Mouse (Mus musculus) hindbrain, embryonic 14.5 days (tissue): ENCODE measurements around the gene 4930432M17Rik. TPM values are rescaled to one million over a fixed set of nuclear protein-coding genes. Genes with fewer than 3 reads are reported as not detected.

ENCODE experiments used
- ATAC-seq: fragments of 200-750 bp; cut with Nextera tagmentation; 2 replicates; pipeline ENCODE4 v1.8.0; 2017; ENCODE audit warnings: moderate number of reproducible peaks, mild to moderate bottlenecking, moderate TSS enrichment, moderate library complexity; ENCODE audit not compliant: low FRiP score
- DNase-seq: peaks from one replicate; pipeline ENCODE4 v3.0.0-alpha.2; 2015; ENCODE audit warnings: low spot score
- H3K27ac ChIP-seq: fragments of 300-500 bp; sonication (generic); 2 replicates; pipeline ENCODE4 v1.5.1; 2014; ENCODE audit warnings: mild to moderate bottlenecking, moderate library complexity
- H3K27me3 ChIP-seq: fragments of 300-500 bp; sonication (generic); 2 replicates; pipeline ENCODE4 v1.6.1; 2014; ENCODE audit warnings: mild to moderate bottlenecking, low read length, mixed read lengths; ENCODE audit not compliant: control insufficient read depth, insufficient read depth
- H3K36me3 ChIP-seq: fragments of 300-500 bp; sonication (generic); replicated peaks from 2 replicates; pipeline ENCODE4 v1.6.1; 2014; ENCODE audit not compliant: control insufficient read depth, insufficient read depth
- H3K4me1 ChIP-seq: fragments of 300-500 bp; sonication (generic); replicated peaks from 2 replicates; pipeline ENCODE4 v1.6.1; 2014; ENCODE audit warnings: antibody characterized with exemption, low read length, mixed read lengths; ENCODE audit not compliant: control insufficient read depth, insufficient read depth
- H3K4me2 ChIP-seq: fragments of 300-500 bp; sonication (generic); replicated peaks from 2 replicates; pipeline ENCODE4 v1.6.1; 2014; ENCODE audit warnings: mild to moderate bottlenecking, moderate library complexity
- H3K4me3 ChIP-seq: fragments of 300-500 bp; sonication (generic); replicated peaks from 2 replicates; pipeline ENCODE4 v1.5.1; 2014; ENCODE audit warnings: mild to moderate bottlenecking, low read length
- H3K9ac ChIP-seq: fragments of 300-500 bp; sonication (generic); 2 replicates; pipeline ENCODE4 v1.6.1; 2014
- H3K9me3 ChIP-seq: fragments of 300-500 bp; sonication (generic); 2 replicates; pipeline ENCODE4 v1.6.1; 2016; ENCODE audit warnings: low read length; ENCODE audit not compliant: control insufficient read depth
- WGBS: fragments of 180-500 bp; shearing (Covaris S2); extraction: QIAGEN DNeasy Blood & Tissue Kit; methylation state at CpG from one replicate; pipeline ENCODE4 v1.1.7; 2014; 5-methylcytosine and 5-hydroxymethylcytosine counted together
- polyA plus RNA-seq: library from polyadenylated mRNA; unstranded; fragments of >200 nt; fragmentation: Nextera tagmentation; extraction: Ambion mirVana; gene quantifications from 2 replicates; pipeline ENCODE4 v1.2.1, GENCODE M21; 2014

4930432M17Rik gene
- polyA plus RNA-seq, 1 experiment from 2014 or later = not detected

- Histone ChIP-seq H3K4me2 (no peak overlapping the region), H3K4me3 (no peak overlapping the region), H3K27ac (no peak overlapping the region), H3K27me3 (no peaks in the 10 kb centered on the region), H3K36me3 (no peaks in the 10 kb centered on the region), H3K9me3 (no peaks in the 10 kb centered on the region), H3K9ac (no peak overlapping the region), H3K4me1 (no peaks in the 10 kb centered on the region)
- 70% methylated on average over 17 of the region's 17 CpGs for WGBS
- no peak for DNase-seq
- ATAC-seq = no peak
These were observed 42.7 kb downstream of the 4930432M17Rik start for GRCm38 (mm10) chr3:121713151-121713701.

GRCm38 (mm10) chr3:121713816-121714215 is 43.3 kb downstream of the 4930432M17Rik start:
- H3K27ac ChIP-seq = no peak overlapping the region
- no peaks in the 10 kb centered on the region for H3K4me1 ChIP-seq
- DNase-seq (no peak), ATAC-seq (no peak)
- no peak overlapping the region for H3K4me3 ChIP-seq
- H3K36me3 ChIP-seq = no peaks in the 10 kb centered on the region
- H3K4me2 ChIP-seq = no peak overlapping the region
- no peaks in the 10 kb centered on the region for H3K27me3 ChIP-seq
- no peak overlapping the region for H3K9ac ChIP-seq
- no peaks in the 10 kb centered on the region for H3K9me3 ChIP-seq
- 72% methylated on average over 8 of the region's 8 CpGs for WGBS

GRCm38 (mm10) chr3:121714461-121714860 is 43.9 kb downstream of the 4930432M17Rik start:
- DNase-seq (no peak), ATAC-seq (no peak)
- Histone ChIP-seq H3K4me2 (no peak overlapping the region), H3K4me1 (no peaks in the 10 kb centered on the region), H3K36me3 (no peaks in the 10 kb centered on the region), H3K27me3 (no peaks in the 10 kb centered on the region), H3K9ac (no peak overlapping the region), H3K4me3 (no peak overlapping the region), H3K27ac (no peak overlapping the region), H3K9me3 (no peaks in the 10 kb centered on the region)
- 93% methylated on average over 2 of the region's 2 CpGs for WGBS

GRCm38 (mm10) chr3:121715336-121715735 is 44.8 kb downstream of the 4930432M17Rik start:
- Histone ChIP-seq H3K4me1 (no peaks in the 10 kb centered on the region), H3K4me3 (no peak overlapping the region), H3K4me2 (no peak overlapping the region), H3K27me3 (no peaks in the 10 kb centered on the region), H3K27ac (no peak overlapping the region), H3K9ac (no peak overlapping the region), H3K9me3 (no peaks in the 10 kb centered on the region), H3K36me3 (no peaks in the 10 kb centered on the region)
- no peak for DNase-seq
- ATAC-seq = no peak

GRCm38 (mm10) chr3:121715741-121716459 is 45.3 kb downstream of the 4930432M17Rik start:
- Histone ChIP-seq H3K9ac (no peak overlapping the region), H3K27ac (no peak overlapping the region), H3K4me1 (no peaks in the 10 kb centered on the region), H3K27me3 (no peaks in the 10 kb centered on the region), H3K9me3 (no peaks in the 10 kb centered on the region), H3K4me3 (no peak overlapping the region), H3K4me2 (no peak overlapping the region), H3K36me3 (no peaks in the 10 kb centered on the region)
- ATAC-seq = no peak
- no peak for DNase-seq
- WGBS = 85% methylated on average over 6 of the region's 6 CpGs

- Histone ChIP-seq H3K4me2 (no peak overlapping the region), H3K27ac (no peak overlapping the region), H3K9me3 (no peaks in the 10 kb centered on the region), H3K36me3 (no peaks in the 10 kb centered on the region), H3K4me3 (no peak overlapping the region), H3K27me3 (no peaks in the 10 kb centered on the region), H3K9ac (no peak overlapping the region), H3K4me1 (peaks cover under 1% of the 10 kb centered on the region; the same call in 1 of the 2 replicates)
- 88% methylated on average over 5 of the region's 5 CpGs for WGBS
- DNase-seq = no peak
- ATAC-seq = no peak
These were observed 45.9 kb downstream of the 4930432M17Rik start for GRCm38 (mm10) chr3:121716480-121716879.

GRCm38 (mm10) chr3:121718679-121719078 is 48.1 kb downstream of the 4930432M17Rik start:
- Histone ChIP-seq H3K4me2 (no peak overlapping the region), H3K36me3 (no peaks in the 10 kb centered on the region), H3K27ac (no peak overlapping the region), H3K27me3 (no peaks in the 10 kb centered on the region), H3K9ac (no peak overlapping the region), H3K4me3 (no peak overlapping the region), H3K4me1 (peaks cover 11% of the 10 kb centered on the region; the same call in 1 of the 2 replicates), H3K9me3 (no peaks in the 10 kb centered on the region)
- DNase-seq = no peak
- no peak for ATAC-seq
- WGBS = 86% methylated on average over 8 of the region's 8 CpGs

- Histone ChIP-seq H3K27me3 (no peaks in the 10 kb centered on the region), H3K36me3 (no peaks in the 10 kb centered on the region), H3K4me3 (no peak overlapping the region), H3K9me3 (no peaks in the 10 kb centered on the region), H3K9ac (no peak overlapping the region), H3K4me2 (no peak overlapping the region), H3K27ac (no peak overlapping the region), H3K4me1 (peaks cover 11% of the 10 kb centered on the region; the same call in 1 of the 2 replicates)
- no peak for ATAC-seq
- DNase-seq = no peak
- WGBS = 72% methylated on average over 3 of the region's 3 CpGs
These were observed 49.1 kb downstream of the 4930432M17Rik start for GRCm38 (mm10) chr3:121719701-121720100.

- ATAC-seq = no peak
- Histone ChIP-seq H3K9me3 (no peaks in the 10 kb centered on the region), H3K4me3 (no peak overlapping the region), H3K4me1 (peaks cover 11% of the 10 kb centered on the region; the same call in 1 of the 2 replicates), H3K36me3 (no peaks in the 10 kb centered on the region), H3K27ac (no peak overlapping the region), H3K27me3 (0 out of 2 replicates have a peak, but pooled peaks cover 3% of the 10 kb centered on the region), H3K4me2 (peak overlapping the region; percentile 6; the same call in 1 of the 2 replicates), H3K9ac (no peak overlapping the region)
- DNase-seq = no peak
- WGBS = 43% methylated on average over 14 of the region's 14 CpGs
These were observed 50.5 kb downstream of the 4930432M17Rik start for GRCm38 (mm10) chr3:121720801-121721690.
